ENCODE assay signal across 19 mouse cellular contexts in the genomic region with DNA sequence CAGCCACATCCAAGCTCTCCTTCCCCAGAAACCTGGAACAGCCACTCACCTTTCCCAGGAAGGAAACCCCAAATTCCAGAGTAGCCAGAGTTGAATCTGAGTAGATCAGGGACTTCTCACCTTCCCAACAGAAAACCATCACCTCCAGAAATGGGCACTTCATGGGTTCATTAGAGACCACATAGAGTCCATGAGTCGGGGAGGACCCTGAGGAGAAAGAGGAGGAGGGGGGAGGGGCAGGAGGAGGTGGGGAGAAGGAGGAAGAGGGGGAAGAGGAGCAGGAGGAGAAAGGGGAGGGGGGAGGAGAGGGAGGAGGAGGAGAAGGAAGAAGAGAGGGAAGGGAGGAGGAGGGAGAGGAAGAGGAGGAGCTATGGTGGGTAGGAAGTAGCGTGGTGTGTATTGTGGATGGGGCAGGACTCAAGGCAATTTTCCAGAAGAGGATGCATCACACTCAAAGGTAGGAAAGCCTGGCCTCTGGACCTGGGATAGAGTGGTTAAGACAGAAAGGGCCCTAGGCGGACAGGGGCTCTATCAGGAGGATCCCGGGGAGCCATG. TPM values are rescaled to one million over a fixed set of nuclear protein-coding genes. Genes with fewer than 3 reads are reported as not detected.
"Had no signal": no experiment of that assay in that cellular context is flagged by ENCODE, and none has a peak within 500 bp of the region (broad histone marks: within the 10 kb centered on the region; RNA-seq: fewer than 3 reads in every experiment).

No protein-coding gene starts in this region.

- DNase-seq: liver, postnatal 0 days; lung, adult 2 months; lung, postnatal 14 days; lung, postnatal 4 days; midbrain, embryonic 14.5 days; right cerebral cortex, postnatal 14 days; thymus, adult 2 months; thymus, postnatal 25 days; thymus, postnatal 4 days had no signal

- H3K9me3 ChIP-seq: lung, embryonic 15.5 days; midbrain, embryonic 10.5 days; midbrain, embryonic 12.5 days; neural tube, embryonic 13.5 days; neural tube, embryonic 15.5 days; stomach, embryonic 15.5 days had no signal

- H3K36me3 ChIP-seq: lung, embryonic 15.5 days; midbrain, embryonic 10.5 days; midbrain, embryonic 12.5 days; neural tube, embryonic 13.5 days; neural tube, embryonic 15.5 days; stomach, embryonic 15.5 days had no signal

- H3K27me3 ChIP-seq: lung, embryonic 15.5 days; midbrain, embryonic 12.5 days; neural tube, embryonic 13.5 days; neural tube, embryonic 15.5 days; stomach, embryonic 15.5 days had no signal

- H3K4me1 ChIP-seq: lung, embryonic 15.5 days; midbrain, embryonic 12.5 days; neural tube, embryonic 13.5 days; neural tube, embryonic 15.5 days; stomach, embryonic 15.5 days had no signal

- H3K27ac ChIP-seq: lung, embryonic 15.5 days; midbrain, embryonic 10.5 days; midbrain, embryonic 12.5 days; neural tube, embryonic 13.5 days; neural tube, embryonic 15.5 days; stomach, embryonic 15.5 days; stomach, postnatal 0 days had no signal

- H3K4me3 ChIP-seq: lung, embryonic 15.5 days; midbrain, embryonic 10.5 days; midbrain, embryonic 12.5 days; myocyte; neural tube, embryonic 13.5 days; neural tube, embryonic 15.5 days; stomach, embryonic 15.5 days had no signal

- H3K9ac ChIP-seq: liver, postnatal 0 days; lung, embryonic 15.5 days; midbrain, embryonic 12.5 days; neural tube, embryonic 13.5 days; neural tube, embryonic 15.5 days; stomach, embryonic 15.5 days had no signal

RNA-seq across cellular contexts. Expression of a gene that starts 3.7 kb away (rescaled TPM):
- total RNA-seq: megakaryocyte, adult 5-6 weeks had no signal
- polyA plus RNA-seq: lung, postnatal 0 days; midbrain, embryonic 10.5 days; stomach, embryonic 15.5 days had no signal

RNA-seq across cellular contexts. Expression of a gene that starts 25.3 kb away (rescaled TPM):
- polyA plus RNA-seq: midbrain, embryonic 14.5 days had no signal
